9 mouse cellular contexts compared by ENCODE assay signal in the genomic region with DNA sequence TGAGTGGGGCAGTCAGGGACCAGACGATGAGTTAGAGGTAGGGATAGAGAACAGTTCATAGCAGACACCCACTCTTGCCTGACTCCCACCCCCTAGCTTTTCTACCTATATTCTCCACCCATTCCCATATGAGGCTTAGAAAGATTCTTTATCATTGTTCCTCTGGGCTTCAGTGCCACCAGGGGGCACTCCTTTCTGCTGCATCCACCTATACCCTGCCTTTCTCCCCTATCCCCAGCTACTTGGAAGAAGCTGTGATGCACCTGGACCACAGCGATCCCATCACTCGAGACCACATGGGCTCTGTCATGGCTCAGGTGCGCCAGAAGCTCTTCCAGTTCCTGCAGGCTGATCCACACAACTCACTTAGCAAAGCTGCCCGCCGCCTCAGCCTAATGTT. TPM values are rescaled to one million over a fixed set of nuclear protein-coding genes. Genes with fewer than 3 reads are reported as not detected.
DNase-seq lines count a peak whose midpoint lies in the region; ATAC-seq and TF ChIP-seq lines count a peak whose summit lies in the region.
"Had no signal": no experiment of that assay in that cellular context is flagged by ENCODE, and none has a peak within 500 bp of the region (broad histone marks: within the 10 kb centered on the region; RNA-seq: fewer than 3 reads in every experiment).

No protein-coding gene starts in this region.

- H3K4me3 ChIP-seq in hindbrain, embryonic 11.5 days (ENCODE audit: low read depth, low read length): no peak overlapping the region
- no peak overlapping the region for H3K4me3 ChIP-seq in hindbrain, embryonic 14.5 days (replicated peaks; ENCODE audit: low read length)
- H3K4me3 ChIP-seq in testis, adult 2 months (ENCODE audit: control insufficient read depth, low read depth, low read length): no peak overlapping the region
- H3K4me3 ChIP-seq in cortical plate, adult 2 months (ENCODE audit: insufficient read depth, low read length): no peak overlapping the region
- no peak overlapping the region for H3K4me3 ChIP-seq in stomach, embryonic 15.5 days (replicated peaks)
- H3K4me3 ChIP-seq: myocyte had no signal

- H3K9ac ChIP-seq in hindbrain, embryonic 11.5 days (ENCODE audit: low read depth, low read length): no peak overlapping the region
- no peak overlapping the region for H3K9ac ChIP-seq in hindbrain, embryonic 14.5 days
- H3K9ac ChIP-seq in stomach, embryonic 15.5 days: no peak overlapping the region

- intact Hi-C loops in heart, postnatal 14 days (cut with DNase I): loop anchor here (5.0 kb wide), 1 partner anchor 35 kb away; a partner anchor contains a TSS

- no peaks in the 10 kb centered on the region for H3K9me3 ChIP-seq in hindbrain, embryonic 11.5 days (ENCODE audit: control insufficient read depth, low read length)
- H3K9me3 ChIP-seq in hindbrain, embryonic 14.5 days (ENCODE audit: control insufficient read depth, low read length): no peaks in the 10 kb centered on the region
- H3K9me3 ChIP-seq in stomach, embryonic 15.5 days: no peaks in the 10 kb centered on the region

- no peak for TF ChIP-seq POLR2A in testis, adult 2 months (IDR thresholded peaks at IDR 0.05; ENCODE audit: control insufficient read depth, low read depth, low read length)
- 0 out of 2 replicates have a peak, but pooled peaks have one; percentile 9 for TF ChIP-seq POLR2A in cortical plate, adult 2 months (IDR thresholded peaks at IDR 0.05; ENCODE audit: extremely low read depth, insufficient read depth, low read length)

- ATAC-seq in hindbrain, embryonic 11.5 days (ENCODE audit: low FRiP score): peak; percentile 33; the same call in 1 of the 2 replicates
- no peak for ATAC-seq in hindbrain, embryonic 14.5 days (ENCODE audit: low FRiP score)
- 0 out of 2 replicates have a peak, but pooled peaks have one; percentile 13 for ATAC-seq in stomach, embryonic 15.5 days (ENCODE audit: insufficient read depth, low FRiP score, low read depth)

- no peak overlapping the region for H3K27ac ChIP-seq in hindbrain, embryonic 11.5 days (ENCODE audit: low read depth, low read length)
- H3K27ac ChIP-seq in hindbrain, embryonic 14.5 days: no peak overlapping the region
- no peak overlapping the region for H3K27ac ChIP-seq in testis, adult 2 months (ENCODE audit: control insufficient read depth, insufficient read depth, low read depth, low read length)
- H3K27ac ChIP-seq in cortical plate, adult 2 months (ENCODE audit: insufficient read depth, low read length): no peak overlapping the region
- no peak overlapping the region for H3K27ac ChIP-seq in stomach, embryonic 15.5 days

- WGBS in hindbrain, embryonic 11.5 days: 89% methylated on average over 6 of the region's 6 CpGs
- WGBS in hindbrain, embryonic 14.5 days: 90% methylated on average over 6 of the region's 6 CpGs
- WGBS in stomach, embryonic 15.5 days: 85% methylated on average over 6 of the region's 6 CpGs

- H3K36me3 ChIP-seq in hindbrain, embryonic 11.5 days (ENCODE audit: control insufficient read depth, insufficient read depth, low read length): peaks cover 17% of the 10 kb centered on the region
- peaks cover 66% of the 10 kb centered on the region for H3K36me3 ChIP-seq in hindbrain, embryonic 14.5 days (replicated peaks; ENCODE audit: control insufficient read depth, insufficient read depth)
- H3K36me3 ChIP-seq in testis, adult 2 months (ENCODE audit: control insufficient read depth, insufficient read depth, low read length): peaks cover 4% of the 10 kb centered on the region
- peaks cover 51% of the 10 kb centered on the region for H3K36me3 ChIP-seq in stomach, embryonic 15.5 days

- peak; percentile 16 for DNase-seq in hindbrain, embryonic 11.5 days (ENCODE audit: low spot score)
- no peak for DNase-seq in hindbrain, embryonic 14.5 days (ENCODE audit: low spot score)
- DNase-seq in testis, postnatal 14 days (ENCODE audit: low spot score): no peak
- DNase-seq in heart, postnatal 14 days: no peak
- no peak for DNase-seq in layer of hippocampus, postnatal 14 days (ENCODE audit: low spot score in 2 of 2)

- peaks cover 3% of the 10 kb centered on the region; the same call in 1 of the 2 replicates for H3K4me1 ChIP-seq in hindbrain, embryonic 11.5 days (replicated peaks; ENCODE audit: control insufficient read depth, insufficient read depth, low read length)
- 0 out of 2 replicates have a peak, but pooled peaks cover 4% of the 10 kb centered on the region for H3K4me1 ChIP-seq in hindbrain, embryonic 14.5 days (replicated peaks; ENCODE audit: control insufficient read depth, insufficient read depth, low read length)
- peaks cover 2% of the 10 kb centered on the region; the same call in 1 of the 2 replicates for H3K4me1 ChIP-seq in testis, adult 2 months (ENCODE audit: control insufficient read depth, insufficient read depth, low read length)
- no peaks in the 10 kb centered on the region for H3K4me1 ChIP-seq in cortical plate, adult 2 months (ENCODE audit: control insufficient read depth, insufficient read depth, low read length)
- peaks cover 4% of the 10 kb centered on the region; the same call in 1 of the 2 replicates for H3K4me1 ChIP-seq in stomach, embryonic 15.5 days

- no peaks in the 10 kb centered on the region for H3K27me3 ChIP-seq in hindbrain, embryonic 11.5 days (ENCODE audit: control insufficient read depth, insufficient read depth, low read length)
- no peaks in the 10 kb centered on the region for H3K27me3 ChIP-seq in hindbrain, embryonic 14.5 days (ENCODE audit: control insufficient read depth, insufficient read depth, low read length)
- no peaks in the 10 kb centered on the region for H3K27me3 ChIP-seq in testis, adult 2 months (ENCODE audit: control insufficient read depth, insufficient read depth, low read length)
- H3K27me3 ChIP-seq in stomach, embryonic 15.5 days (replicated peaks): no peaks in the 10 kb centered on the region

- TF ChIP-seq CTCF in testis, adult 2 months (IDR thresholded peaks at IDR 0.05; ENCODE audit: control insufficient read depth, insufficient read depth, insufficient replicate concordance, low read depth, low read length): 0 out of 2 replicates have a peak, but pooled peaks have one; percentile 13
- TF ChIP-seq CTCF in cortical plate, adult 2 months (IDR thresholded peaks at IDR 0.05; ENCODE audit: extremely low read depth, insufficient read depth, low read length): peak; percentile 69

- H3K4me2 ChIP-seq in hindbrain, embryonic 11.5 days (replicated peaks; ENCODE audit: low read depth, low read length): no peak overlapping the region
- H3K4me2 ChIP-seq in hindbrain, embryonic 14.5 days (replicated peaks): no peak overlapping the region
- H3K4me2 ChIP-seq in stomach, embryonic 15.5 days: no peak overlapping the region

RNA-seq across cellular contexts. Expression of a gene that starts 0.9 kb away (rescaled TPM):
- not detected in 2 replicates for polyA plus RNA-seq in hindbrain, embryonic 11.5 days (2014; fragmentation: Nextera tagmentation; extraction: Ambion mirVana)
- 1.4 TPM in 1 of 2 replicates, not detected in the other for polyA plus RNA-seq in hindbrain, embryonic 14.5 days (2014; fragmentation: Nextera tagmentation; extraction: Ambion mirVana)
- polyA plus RNA-seq in testis, adult 2 months (2012; rRNA removed): 3.8 and 5.0 TPM in 2 replicates
- 7.9 and 8.5 TPM in 2 replicates for polyA plus RNA-seq in cortical plate, adult 2 months (2012; rRNA removed)
- 0.31 and 0.63 TPM in 2 replicates for polyA plus RNA-seq in stomach, embryonic 15.5 days (2015; fragmentation: Nextera tagmentation; extraction: Ambion mirVana)
- total RNA-seq in heart, postnatal 14 days (2021): under 1 TPM in 1 of 2 experiments, not detected in 1; 0.54 TPM
- total RNA-seq in layer of hippocampus, postnatal 14 days (2021): 1 to 10 TPM; 1.1 to 2.1 TPM

RNA-seq across cellular contexts. Expression of a gene that starts 7.8 kb away (rescaled TPM):
- polyA plus RNA-seq in hindbrain, embryonic 11.5 days (2014; fragmentation: Nextera tagmentation; extraction: Ambion mirVana): 11.1 and 12.5 TPM in 2 replicates
- 8.2 and 11.0 TPM in 2 replicates for polyA plus RNA-seq in hindbrain, embryonic 14.5 days (2014; fragmentation: Nextera tagmentation; extraction: Ambion mirVana)
- polyA plus RNA-seq in testis, adult 2 months (2012; rRNA removed): 16.7 and 19.4 TPM in 2 replicates
- polyA plus RNA-seq in cortical plate, adult 2 months (2012; rRNA removed): 13.1 and 13.3 TPM in 2 replicates
- polyA plus RNA-seq in stomach, embryonic 15.5 days (2015; fragmentation: Nextera tagmentation; extraction: Ambion mirVana): 28.7 and 30.7 TPM in 2 replicates
- 10 to 100 TPM; 16.9 to 17.6 TPM for total RNA-seq in heart, postnatal 14 days (2021)
- total RNA-seq in layer of hippocampus, postnatal 14 days (2021): 1 to 10 TPM; 7.2 to 9.0 TPM

RNA-seq across cellular contexts. Expression of a gene that starts 11.8 kb away (rescaled TPM):
- 31.9 and 32.6 TPM in 2 replicates for polyA plus RNA-seq in hindbrain, embryonic 11.5 days (2014; fragmentation: Nextera tagmentation; extraction: Ambion mirVana)
- 40.1 and 46.6 TPM in 2 replicates for polyA plus RNA-seq in hindbrain, embryonic 14.5 days (2014; fragmentation: Nextera tagmentation; extraction: Ambion mirVana)
- polyA plus RNA-seq in testis, adult 2 months (2012; rRNA removed): 85.5 and 87.8 TPM in 2 replicates
- 71.3 and 74.7 TPM in 2 replicates for polyA plus RNA-seq in cortical plate, adult 2 months (2012; rRNA removed)
- polyA plus RNA-seq in stomach, embryonic 15.5 days (2015; fragmentation: Nextera tagmentation; extraction: Ambion mirVana): 35.7 and 41.9 TPM in 2 replicates
- 10 to 100 TPM; 26.8 to 28.4 TPM for total RNA-seq in heart, postnatal 14 days (2021)
- total RNA-seq in layer of hippocampus, postnatal 14 days (2021): 10 to 100 TPM; 57.2 to 66.0 TPM

RNA-seq across cellular contexts. Expression of a gene that starts 32.1 kb away (rescaled TPM):
- polyA plus RNA-seq in hindbrain, embryonic 11.5 days (2014; fragmentation: Nextera tagmentation; extraction: Ambion mirVana): 256 and 278 TPM in 2 replicates
- 181 TPM in 2 replicates for polyA plus RNA-seq in hindbrain, embryonic 14.5 days (2014; fragmentation: Nextera tagmentation; extraction: Ambion mirVana)
- 29.9 and 32.1 TPM in 2 replicates for polyA plus RNA-seq in testis, adult 2 months (2012; rRNA removed)
- polyA plus RNA-seq in cortical plate, adult 2 months (2012; rRNA removed): 85.1 and 86.1 TPM in 2 replicates
- 151 and 214 TPM in 2 replicates for polyA plus RNA-seq in stomach, embryonic 15.5 days (2015; fragmentation: Nextera tagmentation; extraction: Ambion mirVana)
- 10 to 100 TPM; 27.2 to 34.3 TPM for total RNA-seq in heart, postnatal 14 days (2021)
- 10 to 100 TPM; 36.5 to 45.5 TPM for total RNA-seq in layer of hippocampus, postnatal 14 days (2021)

RNA-seq across cellular contexts. Expression of a gene that starts 37.5 kb away (rescaled TPM):
- polyA plus RNA-seq in hindbrain, embryonic 11.5 days (2014; fragmentation: Nextera tagmentation; extraction: Ambion mirVana): 60.5 and 66.7 TPM in 2 replicates
- 46.2 and 51.2 TPM in 2 replicates for polyA plus RNA-seq in hindbrain, embryonic 14.5 days (2014; fragmentation: Nextera tagmentation; extraction: Ambion mirVana)
- polyA plus RNA-seq in testis, adult 2 months (2012; rRNA removed): 13.1 and 14.0 TPM in 2 replicates
- polyA plus RNA-seq in cortical plate, adult 2 months (2012; rRNA removed): 48.0 and 49.7 TPM in 2 replicates
- polyA plus RNA-seq in stomach, embryonic 15.5 days (2015; fragmentation: Nextera tagmentation; extraction: Ambion mirVana): 61.6 and 63.3 TPM in 2 replicates
- total RNA-seq in heart, postnatal 14 days (2021): 10 to 100 TPM; 27.5 to 29.1 TPM
- total RNA-seq in layer of hippocampus, postnatal 14 days (2021): 10 to 100 TPM; 34.5 to 36.1 TPM
